Mouse (Mus musculus): ENCODE measurements around the gene Sh3gl2.

Gene Sh3gl2

GRCm38 (mm10) chr4:85232386-85233381 is 27.8 kb downstream of the Sh3gl2 start:
- DNase-seq (ENCODE audit: low spot score): no peak

GRCm38 (mm10) chr4:85241675-85242074 is 36.7 kb downstream of the Sh3gl2 start:
- DNase-seq (ENCODE audit: low spot score): no peak

GRCm38 (mm10) chr4:85242562-85242961 is 37.6 kb downstream of the Sh3gl2 start:
- DNase-seq (ENCODE audit: low spot score): no peak

GRCm38 (mm10) chr4:85248673-85249072 is 43.7 kb downstream of the Sh3gl2 start:
- no peak for DNase-seq (ENCODE audit: low spot score)

GRCm38 (mm10) chr4:85250271-85250670 is 45.3 kb downstream of the Sh3gl2 start:
- no peak for DNase-seq (ENCODE audit: low spot score)

GRCm38 (mm10) chr4:85250786-85251185 is 45.9 kb downstream of the Sh3gl2 start:
- no peak for DNase-seq (ENCODE audit: low spot score)

GRCm38 (mm10) chr4:85255771-85256389 is 51.0 kb downstream of the Sh3gl2 start:
- no peak for DNase-seq (ENCODE audit: low spot score)

- DNase-seq (ENCODE audit: low spot score): no peak
These were observed 51.7 kb downstream of the Sh3gl2 start for GRCm38 (mm10) chr4:85256461-85257202.

GRCm38 (mm10) chr4:85257771-85258341 is 52.9 kb downstream of the Sh3gl2 start:
- DNase-seq (ENCODE audit: low spot score): no peak

- DNase-seq (ENCODE audit: low spot score): no peak
These were observed 56.0 kb downstream of the Sh3gl2 start for GRCm38 (mm10) chr4:85260687-85261658.

GRCm38 (mm10) chr4:85262146-85262545 is 57.2 kb downstream of the Sh3gl2 start:
- no peak for DNase-seq (ENCODE audit: low spot score)

- no peak for DNase-seq (ENCODE audit: low spot score)
These were observed 57.7 kb downstream of the Sh3gl2 start for GRCm38 (mm10) chr4:85262606-85263005.

GRCm38 (mm10) chr4:85267456-85267855 is 62.5 kb downstream of the Sh3gl2 start:
- DNase-seq (ENCODE audit: low spot score): no peak

- DNase-seq (ENCODE audit: low spot score): no peak
These were observed 68.0 kb downstream of the Sh3gl2 start for GRCm38 (mm10) chr4:85272877-85273276.

GRCm38 (mm10) chr4:85273452-85273851 is 68.5 kb downstream of the Sh3gl2 start:
- no peak for DNase-seq (ENCODE audit: low spot score)

- DNase-seq (ENCODE audit: low spot score): no peak
These were observed 78.2 kb downstream of the Sh3gl2 start for GRCm38 (mm10) chr4:85283151-85283550.

GRCm38 (mm10) chr4:85289990-85290389 is 85.1 kb downstream of the Sh3gl2 start:
- no peak for DNase-seq (ENCODE audit: low spot score)

- no peak for DNase-seq (ENCODE audit: low spot score)
These were observed 86.4 kb downstream of the Sh3gl2 start for GRCm38 (mm10) chr4:85291296-85291695.

GRCm38 (mm10) chr4:85293368-85293767 is 88.4 kb downstream of the Sh3gl2 start:
- no peak for DNase-seq (ENCODE audit: low spot score)

- no peak for DNase-seq (ENCODE audit: low spot score)
These were observed 95.9 kb downstream of the Sh3gl2 start for GRCm38 (mm10) chr4:85300610-85301405.

Measured in testis, postnatal 10 days (tissue).